Mouse (Mus musculus) stomach, postnatal 0 days (tissue): ENCODE data around the gene Slit3.

Experiments
- CTCF ChIP-seq: IDR thresholded peaks from 2 replicates; pipeline ENCODE4 v1.5.1; 2016; ENCODE audit warnings: antibody characterized with exemption, low read depth, mild to moderate bottlenecking, moderate library complexity
- EP300 ChIP-seq: optimal IDR thresholded peaks from 2 replicates; pipeline ENCODE3; 2016; ENCODE audit warnings: antibody characterized with exemption

DNA sequence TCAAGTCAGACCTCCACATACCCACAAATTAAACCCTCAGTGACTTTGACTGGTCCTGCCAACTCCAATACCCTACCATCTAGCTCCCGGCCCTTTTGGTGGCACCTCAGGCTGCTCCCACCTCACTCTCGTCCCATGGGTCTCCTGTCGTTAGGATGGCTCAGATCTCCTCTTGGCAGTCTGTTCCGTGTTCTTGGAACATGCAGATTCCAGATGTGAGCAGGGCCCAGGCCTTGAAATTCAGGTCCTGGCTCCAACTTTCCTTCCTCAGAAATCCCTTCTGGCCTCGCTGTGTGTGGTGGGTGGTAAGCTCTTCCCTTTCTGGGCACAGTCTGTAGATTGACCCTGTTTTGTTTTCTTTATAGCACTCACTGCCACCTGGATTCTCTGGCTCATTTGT lies 127.1 kb downstream of the Slit3 start:
- no peak for TF ChIP-seq CTCF
- no peak for TF ChIP-seq EP300
